Mouse (Mus musculus): ENCODE results near the gene Galr3. TPM values are rescaled to one million over a fixed set of nuclear protein-coding genes. Genes with fewer than 3 reads are reported as not detected.
A peak's percentile ranks its signal among the peaks of the same experiment; 100 is the strongest.
"Not testable (repeated sequence)": the region's sequence is repeated elsewhere in the genome, so short reads cannot be mapped to it uniquely, and the experiment has no call there.

The Galr3 gene
- polyA plus RNA-seq, 1 experiment from 2014 or later = not detected

GRCm38 (mm10) chr15:79028237-79028738 is 13.4 kb upstream of the Galr3 start, which contains the start of gene H1f0:
Gene H1f0, plus strand, starts transcription at chr15:79028450.
- Histone ChIP-seq H3K27me3 (ENCODE audit: control insufficient read depth, insufficient read depth, low read length) (no peaks in the 10 kb centered on the region), H3K36me3 (ENCODE audit: control insufficient read depth, insufficient read depth, low read length) (no peaks in the 10 kb centered on the region), H3K4me3 (ENCODE audit: low read depth, low read length) (peak within 1 kb of the TSS; percentile 82), H3K4me1 (ENCODE audit: control insufficient read depth, insufficient read depth, low read length) (peaks cover 24% of the 10 kb centered on the region), H3K9me3 (ENCODE audit: control insufficient read depth, low read length) (no peaks in the 10 kb centered on the region), H3K27ac (replicated peaks; ENCODE audit: low read depth, low read length) (peak within 1 kb of the TSS; percentile 98), H3K9ac (ENCODE audit: low read length) (peak within 1 kb of the TSS; percentile 100), H3K4me2 (ENCODE audit: low read depth, severe bottlenecking) (peak within 1 kb of the TSS; percentile 99)
- under 1% methylated on average over 51 of the region's 58 CpGs for WGBS
- ATAC-seq (ENCODE audit: insufficient number of reproducible peaks, low FRiP score, low TSS enrichment, low read depth) (peak; percentile 79), DNase-seq (ENCODE audit: low spot score) (peak; percentile 98)

GRCm38 (mm10) chr15:79028823-79029484 is 12.7 kb upstream of the Galr3 start:
- Histone ChIP-seq H3K4me2 (ENCODE audit: low read depth, severe bottlenecking) (peak overlapping the region; percentile 99), H3K9me3 (ENCODE audit: control insufficient read depth, low read length) (no peaks in the 10 kb centered on the region), H3K36me3 (ENCODE audit: control insufficient read depth, insufficient read depth, low read length) (no peaks in the 10 kb centered on the region), H3K27ac (replicated peaks; ENCODE audit: low read depth, low read length) (peak overlapping the region; percentile 98), H3K9ac (ENCODE audit: low read length) (peak overlapping the region; percentile 100), H3K4me1 (ENCODE audit: control insufficient read depth, insufficient read depth, low read length) (peaks cover 24% of the 10 kb centered on the region), H3K4me3 (ENCODE audit: low read depth, low read length) (peak overlapping the region; percentile 82), H3K27me3 (ENCODE audit: control insufficient read depth, insufficient read depth, low read length) (no peaks in the 10 kb centered on the region)
- ATAC-seq (ENCODE audit: insufficient number of reproducible peaks, low FRiP score, low TSS enrichment, low read depth) (no peak), DNase-seq (ENCODE audit: low spot score) (peak; percentile 47)
- 27% methylated on average over 16 of the region's 16 CpGs for WGBS

- DNase-seq (ENCODE audit: low spot score) (peak; percentile 55), ATAC-seq (ENCODE audit: insufficient number of reproducible peaks, low FRiP score, low TSS enrichment, low read depth) (no peak)
- Histone ChIP-seq H3K4me2 (ENCODE audit: low read depth, severe bottlenecking) (peak overlapping the region; percentile 99), H3K9ac (ENCODE audit: low read length) (peak overlapping the region; percentile 31), H3K27me3 (ENCODE audit: control insufficient read depth, insufficient read depth, low read length) (no peaks in the 10 kb centered on the region), H3K4me3 (ENCODE audit: low read depth, low read length) (peak overlapping the region; percentile 82), H3K36me3 (ENCODE audit: control insufficient read depth, insufficient read depth, low read length) (no peaks in the 10 kb centered on the region), H3K4me1 (ENCODE audit: control insufficient read depth, insufficient read depth, low read length) (peaks cover 24% of the 10 kb centered on the region), H3K9me3 (ENCODE audit: control insufficient read depth, low read length) (no peaks in the 10 kb centered on the region), H3K27ac (replicated peaks; ENCODE audit: low read depth, low read length) (peak overlapping the region; percentile 32; the same call in 1 of the 2 replicates)
- WGBS = 16% methylated on average over 11 of the region's 11 CpGs
Measured at GRCm38 (mm10) chr15:79029519-79030241, 12.0 kb upstream of the Galr3 start.

- DNase-seq (ENCODE audit: low spot score) (peak; percentile 93), ATAC-seq (ENCODE audit: insufficient number of reproducible peaks, low FRiP score, low TSS enrichment, low read depth) (peak; percentile 85)
- H3K36me3 ChIP-seq (ENCODE audit: control insufficient read depth, insufficient read depth, low read length) = no peaks in the 10 kb centered on the region
- H3K4me1 ChIP-seq (ENCODE audit: control insufficient read depth, insufficient read depth, low read length) = peaks cover 21% of the 10 kb centered on the region
- no peaks in the 10 kb centered on the region for H3K9me3 ChIP-seq (ENCODE audit: control insufficient read depth, low read length)
- peak overlapping the region; percentile 99 for H3K4me2 ChIP-seq (ENCODE audit: low read depth, severe bottlenecking)
- no peaks in the 10 kb centered on the region for H3K27me3 ChIP-seq (ENCODE audit: control insufficient read depth, insufficient read depth, low read length)
- under 1% methylated on average over 52 of the region's 52 CpGs for WGBS
- H3K9ac ChIP-seq (ENCODE audit: low read length) = peak overlapping the region; percentile 38
- no peak overlapping the region for H3K27ac ChIP-seq (replicated peaks; ENCODE audit: low read depth, low read length)
- H3K4me3 ChIP-seq (ENCODE audit: low read depth, low read length) = peak overlapping the region; percentile 82
Measured at GRCm38 (mm10) chr15:79030551-79031435, 10.9 kb upstream of the Galr3 start.

GRCm38 (mm10) chr15:79031908-79032307 is 9.8 kb upstream of the Galr3 start:
- H3K36me3 ChIP-seq (ENCODE audit: control insufficient read depth, insufficient read depth, low read length); DNase-seq (ENCODE audit: low spot score); H3K9me3 ChIP-seq (ENCODE audit: control insufficient read depth, low read length); H3K27ac ChIP-seq (replicated peaks; ENCODE audit: low read depth, low read length); H3K9ac ChIP-seq (ENCODE audit: low read length); H3K27me3 ChIP-seq (ENCODE audit: control insufficient read depth, insufficient read depth, low read length); ATAC-seq (ENCODE audit: insufficient number of reproducible peaks, low FRiP score, low TSS enrichment, low read depth); H3K4me2 ChIP-seq (ENCODE audit: low read depth, severe bottlenecking); H3K4me3 ChIP-seq (ENCODE audit: low read depth, low read length): not testable (repeated sequence)
- peaks cover 16% of the 10 kb centered on the region for H3K4me1 ChIP-seq (ENCODE audit: control insufficient read depth, insufficient read depth, low read length)
- WGBS = 89% methylated on average over 5 of the region's 5 CpGs

- Histone ChIP-seq H3K27me3 (ENCODE audit: control insufficient read depth, insufficient read depth, low read length) (peaks cover 22% of the 10 kb centered on the region), H3K4me2 (ENCODE audit: low read depth, severe bottlenecking) (no peak overlapping the region; the same call in 1 of the 2 replicates), H3K4me3 (ENCODE audit: low read depth, low read length) (no peak overlapping the region), H3K9ac (ENCODE audit: low read length) (no peak overlapping the region), H3K9me3 (ENCODE audit: control insufficient read depth, low read length) (peaks cover 2% of the 10 kb centered on the region; the same call in 1 of the 2 replicates), H3K36me3 (ENCODE audit: control insufficient read depth, insufficient read depth, low read length) (no peaks in the 10 kb centered on the region), H3K27ac (replicated peaks; ENCODE audit: low read depth, low read length) (no peak overlapping the region), H3K4me1 (ENCODE audit: control insufficient read depth, insufficient read depth, low read length) (peaks cover 13% of the 10 kb centered on the region)
- no peak for ATAC-seq (ENCODE audit: insufficient number of reproducible peaks, low FRiP score, low TSS enrichment, low read depth)
- DNase-seq (ENCODE audit: low spot score) = peak; percentile 85
- WGBS = 12% methylated on average over 14 of the region's 14 CpGs
Measured at GRCm38 (mm10) chr15:79037913-79038328, 3.8 kb upstream of the Galr3 start.

- H3K9me3 ChIP-seq (ENCODE audit: control insufficient read depth, low read length) = peaks cover 2% of the 10 kb centered on the region; the same call in 1 of the 2 replicates
- no peak for DNase-seq (ENCODE audit: low spot score)
- no peaks in the 10 kb centered on the region for H3K36me3 ChIP-seq (ENCODE audit: control insufficient read depth, insufficient read depth, low read length)
- no peak overlapping the region for H3K27ac ChIP-seq (replicated peaks; ENCODE audit: low read depth, low read length)
- WGBS = 74% methylated on average over 10 of the region's 10 CpGs
- H3K27me3 ChIP-seq (ENCODE audit: control insufficient read depth, insufficient read depth, low read length) = peaks cover 26% of the 10 kb centered on the region
- ATAC-seq (ENCODE audit: insufficient number of reproducible peaks, low FRiP score, low TSS enrichment, low read depth) = no peak
- peaks cover 13% of the 10 kb centered on the region for H3K4me1 ChIP-seq (ENCODE audit: control insufficient read depth, insufficient read depth, low read length)
- H3K4me2 ChIP-seq (ENCODE audit: low read depth, severe bottlenecking) = no peak overlapping the region
- peak overlapping the region; percentile 7; the same call in 1 of the 2 replicates for H3K9ac ChIP-seq (ENCODE audit: low read length)
- no peak overlapping the region for H3K4me3 ChIP-seq (ENCODE audit: low read depth, low read length)
Measured at GRCm38 (mm10) chr15:79038331-79038730, 3.4 kb upstream of the Galr3 start.
